Mouse (Mus musculus) lung, postnatal 0 days (tissue): ENCODE measurements around the gene Cadps2. TPM values are rescaled to one million over a fixed set of nuclear protein-coding genes. Genes with fewer than 3 reads are reported as not detected.

Experiments
- ATAC-seq: fragments of 200-750 bp; cut with Nextera tagmentation; 2 replicates; pipeline ENCODE4 v1.8.0; 2017; ENCODE audit warnings: moderate library complexity
- DNase-seq: peaks from one replicate; pipeline ENCODE4 v3.0.0-alpha.2; 2016; ENCODE audit warnings: low spot score
- H3K27ac ChIP-seq: fragments of 300-500 bp; sonication (generic); 2 replicates; pipeline ENCODE4 v1.5.1; 2014; ENCODE audit warnings: antibody characterized with exemption, mild to moderate bottlenecking, low read length, mixed read lengths
- H3K27me3 ChIP-seq: fragments of 300-500 bp; sonication (generic); replicated peaks from 2 replicates; pipeline ENCODE4 v1.6.1; 2014; ENCODE audit warnings: low read length, mixed read lengths; ENCODE audit not compliant: insufficient read depth
- H3K36me3 ChIP-seq: fragments of 300-500 bp; sonication (generic); 2 replicates; pipeline ENCODE4 v1.6.1; 2014; ENCODE audit warnings: low read length, mixed read lengths; ENCODE audit not compliant: insufficient read depth
- H3K4me1 ChIP-seq: fragments of 300-500 bp; sonication (generic); 2 replicates; pipeline ENCODE4 v1.6.1; 2014; ENCODE audit warnings: antibody characterized with exemption, low read depth, low read length, mixed read lengths; ENCODE audit not compliant: insufficient read depth
- H3K4me2 ChIP-seq: fragments of 300-500 bp; sonication (generic); replicated peaks from 2 replicates; pipeline ENCODE4 v1.6.1; 2014; ENCODE audit warnings: low read depth, mild to moderate bottlenecking, low read length, moderate library complexity, mixed read lengths
- H3K4me3 ChIP-seq: fragments of 300-500 bp; sonication (generic); 2 replicates; pipeline ENCODE4 v1.5.1; 2014; ENCODE audit warnings: low read depth, low read length
- H3K9ac ChIP-seq: fragments of 300-500 bp; sonication (generic); replicated peaks from 2 replicates; pipeline ENCODE4 v1.6.1; 2014; ENCODE audit warnings: low read depth, mild to moderate bottlenecking
- H3K9me3 ChIP-seq: fragments of 300-500 bp; sonication (generic); 2 replicates; pipeline ENCODE4 v1.6.1; 2016; ENCODE audit warnings: low read length, mixed read lengths
- CTCF ChIP-seq: IDR thresholded peaks from 2 replicates; pipeline ENCODE4 v1.5.1; 2016; ENCODE audit warnings: antibody characterized with exemption, mild to moderate bottlenecking
- EP300 ChIP-seq: IDR thresholded peaks from 2 replicates; pipeline ENCODE4 v1.6.1; 2016; ENCODE audit warnings: antibody characterized with exemption, mild to moderate bottlenecking, control low read depth
- WGBS: fragments of 180-500 bp; shearing (Covaris S2); extraction: QIAGEN DNeasy Blood & Tissue Kit; methylation state at CpG from one replicate; pipeline ENCODE4 v1.1.7; 2014; 5-methylcytosine and 5-hydroxymethylcytosine counted together
- polyA plus RNA-seq: library from polyadenylated mRNA; unstranded; fragments of >200 nt; fragmentation: Nextera tagmentation; extraction: Ambion mirVana; gene quantifications from 2 replicates; pipeline ENCODE4 v1.2.1, GENCODE M21; 2015

Cadps2 gene
- polyA plus RNA-seq, 1 experiment from 2014 or later: 8.0 TPM

DNA sequence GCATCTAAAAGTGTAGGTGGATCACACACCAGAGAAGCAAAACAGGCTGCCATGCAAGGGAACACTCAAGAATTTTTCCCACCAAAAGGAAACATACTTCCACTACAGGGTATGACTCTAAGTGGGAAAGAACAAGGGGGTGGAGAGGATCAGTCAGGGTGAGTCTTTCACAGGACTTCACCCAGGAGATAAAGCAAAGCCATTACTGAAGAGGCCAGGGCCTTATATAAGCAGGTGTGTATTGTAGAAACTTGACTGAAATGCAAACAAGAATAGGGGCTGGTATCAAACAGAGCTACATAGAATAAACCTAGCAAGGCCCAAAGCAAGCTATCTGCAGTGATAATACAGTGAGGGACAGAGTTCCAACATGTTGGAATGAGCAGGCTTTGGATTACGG is 271.6 kb downstream of the Cadps2 start:
- H3K4me2 ChIP-seq: no peak overlapping the region
- TF ChIP-seq CTCF (no peak), EP300 (no peak)
- DNase-seq (no peak), ATAC-seq (no peak)
- no peak overlapping the region for H3K27ac ChIP-seq
- H3K9me3 ChIP-seq: no peaks in the 10 kb centered on the region
- WGBS: 93% methylated on average over 1 of the region's 1 CpGs
- no peak overlapping the region for H3K4me3 ChIP-seq
- no peak overlapping the region for H3K9ac ChIP-seq
- no peaks in the 10 kb centered on the region for H3K36me3 ChIP-seq
- no peaks in the 10 kb centered on the region for H3K27me3 ChIP-seq
- no peaks in the 10 kb centered on the region for H3K4me1 ChIP-seq

DNA sequence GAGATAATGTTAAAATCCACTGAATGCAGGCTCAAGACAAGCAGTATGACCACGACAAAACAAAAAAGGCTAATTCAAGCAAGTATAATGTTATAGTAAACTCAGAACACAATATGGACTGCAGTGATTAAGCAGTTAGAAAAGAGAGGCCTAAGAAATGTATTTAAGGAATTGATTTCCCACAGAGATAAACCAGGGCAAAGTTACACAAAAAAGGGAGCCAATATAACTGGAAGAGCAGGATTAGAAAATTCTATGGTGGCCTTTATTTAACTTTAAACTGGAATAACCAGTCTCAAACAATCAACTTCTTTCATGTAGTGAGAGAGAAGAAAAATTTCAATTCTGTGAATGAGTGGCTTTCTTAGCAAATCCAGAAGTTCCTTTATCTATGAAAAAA is 289.3 kb downstream of the Cadps2 start:
- H3K27ac ChIP-seq: no peak overlapping the region
- TF ChIP-seq CTCF (no peak), EP300 (no peak)
- H3K9ac ChIP-seq: no peak overlapping the region
- DNase-seq: peak; percentile 12
- H3K9me3 ChIP-seq: no peaks in the 10 kb centered on the region
- no peak overlapping the region for H3K4me3 ChIP-seq
- H3K36me3 ChIP-seq: no peaks in the 10 kb centered on the region
- no peak for ATAC-seq
- WGBS: 50% methylated on average over 1 of the region's 1 CpGs
- no peak overlapping the region for H3K4me2 ChIP-seq
- no peaks in the 10 kb centered on the region for H3K4me1 ChIP-seq
- H3K27me3 ChIP-seq: no peaks in the 10 kb centered on the region

DNA sequence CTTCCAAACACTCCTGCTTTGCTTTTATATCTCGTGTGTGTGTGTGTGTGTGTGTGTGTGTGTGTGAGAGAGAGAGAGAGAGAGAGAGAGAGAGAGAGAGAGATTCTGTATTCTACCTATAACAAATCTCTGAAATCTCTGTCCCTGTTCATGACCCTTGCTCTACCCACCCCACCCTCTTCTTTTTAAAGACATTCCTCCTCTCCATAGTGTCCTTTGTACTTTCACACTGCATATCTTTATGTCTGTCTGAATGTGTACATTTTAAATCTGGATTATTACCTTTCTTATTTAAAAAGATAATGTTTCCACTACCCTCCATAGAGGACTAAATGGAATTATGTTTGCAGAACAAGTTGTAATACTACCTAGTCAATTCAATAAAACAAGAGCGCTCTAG is 315.5 kb downstream of the Cadps2 start:
- Histone ChIP-seq H3K27ac (no peak overlapping the region), H3K4me3 (no peak overlapping the region), H3K4me1 (no peaks in the 10 kb centered on the region), H3K9ac (no peak overlapping the region), H3K27me3 (no peaks in the 10 kb centered on the region), H3K4me2 (no peak overlapping the region), H3K36me3 (no peaks in the 10 kb centered on the region), H3K9me3 (no peaks in the 10 kb centered on the region)
- ATAC-seq (no peak), DNase-seq (no peak)
- 87% methylated on average over 2 of the region's 2 CpGs for WGBS
- no peak for TF ChIP-seq EP300
- TF ChIP-seq CTCF: no peak

DNA sequence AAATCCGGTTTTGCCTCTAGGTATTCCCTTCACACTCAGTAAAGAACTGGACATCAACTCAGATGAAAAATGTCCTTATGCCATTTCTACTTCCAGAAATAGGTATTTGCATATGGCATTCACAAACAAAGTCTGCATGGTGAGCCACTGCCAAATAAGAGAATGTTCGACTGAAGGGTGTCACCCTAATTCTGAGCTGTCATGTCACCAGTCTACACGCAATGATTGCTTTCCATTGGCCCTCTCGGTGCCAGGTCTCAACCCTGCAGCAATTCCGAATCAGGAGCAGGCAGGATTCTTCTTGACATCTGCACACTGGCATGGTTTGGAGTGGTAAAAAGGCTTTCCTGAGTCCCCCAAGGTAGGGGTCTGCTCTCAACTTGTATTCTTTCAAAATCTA is 316.7 kb downstream of the Cadps2 start:
- no peak overlapping the region for H3K4me2 ChIP-seq
- H3K9ac ChIP-seq: no peak overlapping the region
- no peak overlapping the region for H3K4me3 ChIP-seq
- no peaks in the 10 kb centered on the region for H3K4me1 ChIP-seq
- WGBS: 95% methylated on average over 5 of the region's 5 CpGs
- ATAC-seq (no peak), DNase-seq (no peak)
- no peaks in the 10 kb centered on the region for H3K36me3 ChIP-seq
- no peak for TF ChIP-seq CTCF
- no peak for TF ChIP-seq EP300
- no peaks in the 10 kb centered on the region for H3K27me3 ChIP-seq
- H3K9me3 ChIP-seq: no peaks in the 10 kb centered on the region
- H3K27ac ChIP-seq: no peak overlapping the region

DNA sequence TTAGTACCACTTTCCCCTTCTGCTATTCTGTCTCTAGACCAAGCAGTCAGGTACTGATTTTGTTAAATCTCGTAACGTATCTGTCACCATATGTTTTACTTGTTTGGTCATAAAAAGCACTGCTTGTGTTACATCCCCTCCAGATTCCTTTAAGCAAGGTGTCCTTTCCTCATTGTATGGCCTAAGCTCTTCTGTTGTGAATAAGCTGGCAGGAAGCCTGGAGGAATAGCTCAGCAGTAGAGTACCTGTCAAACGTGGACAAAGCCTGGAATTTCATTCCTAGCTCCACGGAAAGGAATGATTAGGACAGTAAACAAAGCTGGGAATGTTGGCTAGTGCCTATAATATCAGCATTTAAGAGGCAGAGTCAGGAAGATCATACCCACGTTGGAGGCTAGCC is 340.6 kb downstream of the Cadps2 start:
- Histone ChIP-seq H3K27me3 (no peaks in the 10 kb centered on the region), H3K4me1 (no peaks in the 10 kb centered on the region), H3K9me3 (no peaks in the 10 kb centered on the region), H3K4me2 (no peak overlapping the region), H3K9ac (no peak overlapping the region), H3K36me3 (no peaks in the 10 kb centered on the region), H3K4me3 (no peak overlapping the region), H3K27ac (no peak overlapping the region)
- no peak for TF ChIP-seq EP300
- no peak for TF ChIP-seq CTCF
- ATAC-seq (no peak), DNase-seq (no peak)
- 32% methylated on average over 5 of the region's 5 CpGs for WGBS

DNA sequence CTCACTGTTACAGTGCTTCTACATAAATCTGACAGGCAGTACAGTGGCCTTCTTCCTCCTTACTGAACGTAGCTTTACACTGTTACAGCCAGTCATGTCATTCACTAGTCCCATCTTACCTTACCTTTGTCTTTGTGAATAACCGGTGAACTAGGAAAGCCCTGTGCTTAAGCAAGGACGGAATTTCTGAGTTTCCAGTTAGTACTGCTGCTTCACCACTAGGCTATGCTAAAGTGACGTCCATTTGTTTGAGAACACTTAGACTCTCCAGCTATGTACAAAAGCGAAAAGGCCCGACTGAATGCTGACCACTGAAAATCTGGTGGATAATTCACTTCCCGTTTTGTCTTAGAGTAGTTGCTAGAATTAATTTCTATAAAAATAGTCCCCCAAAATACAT is 347.4 kb downstream of the Cadps2 start:
- peak; percentile 89 for TF ChIP-seq CTCF
- TF ChIP-seq EP300: no peak
- no peaks in the 10 kb centered on the region for H3K4me1 ChIP-seq
- no peak overlapping the region for H3K27ac ChIP-seq
- no peak overlapping the region for H3K4me3 ChIP-seq
- no peaks in the 10 kb centered on the region for H3K36me3 ChIP-seq
- H3K4me2 ChIP-seq: no peak overlapping the region
- H3K27me3 ChIP-seq: no peaks in the 10 kb centered on the region
- DNase-seq: peak; percentile 80
- WGBS: 29% methylated on average over 7 of the region's 7 CpGs
- no peaks in the 10 kb centered on the region for H3K9me3 ChIP-seq
- peak; percentile 72 for ATAC-seq
- no peak overlapping the region for H3K9ac ChIP-seq

DNA sequence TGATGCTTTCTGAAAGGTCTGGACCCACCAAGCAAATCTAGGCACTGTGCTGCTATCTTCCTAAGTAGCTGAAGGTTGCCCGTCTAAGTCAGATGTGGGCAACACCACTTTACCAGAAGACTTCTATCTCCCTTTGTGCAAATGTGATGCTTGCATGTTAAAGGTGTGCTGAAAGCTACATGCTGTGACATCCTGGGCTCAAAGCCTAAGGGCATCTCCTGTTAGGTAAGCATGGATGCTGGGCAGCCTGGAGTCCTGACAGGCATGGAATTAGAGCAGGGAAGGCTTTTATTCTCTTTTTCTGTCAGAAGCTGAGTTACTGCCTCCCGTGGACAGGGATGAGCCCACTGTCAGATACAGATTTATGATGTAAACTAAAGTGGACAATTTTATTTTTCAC is 348.8 kb downstream of the Cadps2 start:
- Histone ChIP-seq H3K4me1 (no peaks in the 10 kb centered on the region), H3K27ac (no peak overlapping the region), H3K4me2 (no peak overlapping the region), H3K9me3 (no peaks in the 10 kb centered on the region), H3K27me3 (no peaks in the 10 kb centered on the region), H3K4me3 (no peak overlapping the region), H3K36me3 (no peaks in the 10 kb centered on the region), H3K9ac (no peak overlapping the region)
- ATAC-seq (no peak), DNase-seq (no peak)
- WGBS: 78% methylated on average over 2 of the region's 2 CpGs
- TF ChIP-seq CTCF: no peak
- TF ChIP-seq EP300: no peak
